Mouse (Mus musculus) layer of hippocampus, adult 6 months (tissue): ENCODE data around the gene Tmem108. TPM values are rescaled to one million over a fixed set of nuclear protein-coding genes. Genes with fewer than 3 reads are reported as not detected.

Experiments
- long read RNA-seq, 2 experiments: library from polyadenylated mRNA; unstranded; transcript quantifications; one replicate each; pipeline ENCODE4 v2.0.0; 2019 to 2020
- polyA plus RNA-seq: library from polyadenylated mRNA; unstranded; fragments of <200 nt; fragmentation: Nextera tagmentation; gene quantifications from 2 replicates; pipeline ENCODE4 v1.2.3, GENCODE M21; 2021

Tmem108 gene
- polyA plus RNA-seq, result 29.7 and 32.3 TPM in 2 replicates
- long read RNA-seq, experiment 1, full-length matches to known transcripts, result 45 of 64 reads
- long read RNA-seq, experiment 1, partial matches to known transcripts, result 10 of 64 reads
- long read RNA-seq, experiment 1, other reads (novel, unspliced or antisense), result 9 of 64 reads
- long read RNA-seq, experiment 2, transcript Tmem108-203 (6 exons, 2,145 nt), result major isoform, 64 of 147 reads
- long read RNA-seq, experiment 2, transcript Tmem108-201 (5 exons, 3,574 nt), result minor isoform, 7 of 147 reads
- long read RNA-seq, experiment 2, transcript Tmem108-204 (6 exons, 2,850 nt), result minor isoform, 47 of 147 reads
- long read RNA-seq, experiment 2, partial matches to known transcripts, result 2 of 147 reads
- long read RNA-seq, experiment 2, other reads (novel, unspliced or antisense), result 26 of 147 reads

GRCm38 (mm10) chr9:103761647-103762084, at the start of gene Tmem108:
Gene Tmem108, minus strand, starts transcription at chr9:103761837.

GRCm38 (mm10) chr9:103480044-103480576, 281.5 kb downstream of the Tmem108 start, which contains the start of gene Bfsp2:
Gene Bfsp2, minus strand, starts transcription at chr9:103480420.

Other genes starting within 250 kb of the Tmem108 start
- 0.60 and 2.4 TPM in 2 replicates for gene Nphp3, start 240.7 kb upstream of the Tmem108 start, polyA plus RNA-seq